Mouse (Mus musculus) thymus, postnatal 0 days (tissue): Measurements from ENCODE around the gene Fam81a. TPM values are rescaled to one million over a fixed set of nuclear protein-coding genes. Genes with fewer than 3 reads are reported as not detected.

Source experiments
- DNase-seq: peaks from one replicate; pipeline ENCODE4 v3.0.0-alpha.2; 2015; ENCODE audit warnings: low spot score
- polyA plus RNA-seq: library from polyadenylated mRNA; unstranded; fragments of >200 nt; fragmentation: Nextera tagmentation; extraction: Ambion mirVana; gene quantifications from 2 replicates; pipeline ENCODE4 v1.2.1, GENCODE M21; 2015

Gene Fam81a
- polyA plus RNA-seq, 1 experiment from 2014 or later = 0.33 TPM

- DNase-seq = no peak
These were observed 80.3 kb downstream of the Fam81a start for GRCm38 (mm10) chr9:70062012-70062411.

GRCm38 (mm10) chr9:70053411-70053810 is 88.9 kb downstream of the Fam81a start:
- DNase-seq = no peak

DNA sequence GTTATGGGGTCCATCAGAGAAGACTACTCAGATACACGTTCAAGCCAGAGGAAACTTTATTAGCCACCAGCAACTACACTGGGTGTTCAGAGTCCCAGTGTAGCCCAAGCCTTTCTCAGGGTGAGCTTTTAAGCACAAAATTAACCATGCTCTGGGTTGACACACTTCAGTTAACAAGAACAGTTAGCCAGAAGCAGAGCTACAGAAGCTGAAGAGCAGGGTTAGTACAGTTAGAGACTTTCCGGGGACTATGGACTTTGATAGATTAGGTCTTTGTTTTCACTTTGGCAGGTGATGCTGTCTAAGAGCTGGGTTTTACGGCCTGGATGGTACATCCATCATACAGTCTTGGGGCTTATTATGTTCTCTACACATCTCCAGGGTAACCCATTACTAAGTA is 89.6 kb downstream of the Fam81a start:
- no peak for DNase-seq

DNA sequence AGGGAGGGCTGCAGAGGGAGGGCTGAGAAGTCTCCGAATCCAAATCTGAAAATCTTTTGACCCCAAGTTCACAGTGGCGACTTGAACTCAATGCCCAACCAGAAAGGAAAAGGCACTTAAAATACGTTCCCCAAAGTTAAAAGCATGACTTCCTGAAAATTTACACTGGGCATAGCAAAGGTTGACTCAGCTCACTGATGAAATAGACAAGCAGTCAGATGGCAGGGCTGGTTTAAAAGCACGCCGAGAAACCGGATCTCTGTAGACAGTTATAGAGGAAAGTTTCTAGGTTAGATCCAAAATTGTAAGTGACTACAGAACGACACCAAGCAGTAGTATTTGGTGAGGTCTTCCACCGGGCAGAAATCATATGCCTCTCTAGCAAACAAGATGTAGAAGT is 92.5 kb downstream of the Fam81a start:
- no peak for DNase-seq

DNA sequence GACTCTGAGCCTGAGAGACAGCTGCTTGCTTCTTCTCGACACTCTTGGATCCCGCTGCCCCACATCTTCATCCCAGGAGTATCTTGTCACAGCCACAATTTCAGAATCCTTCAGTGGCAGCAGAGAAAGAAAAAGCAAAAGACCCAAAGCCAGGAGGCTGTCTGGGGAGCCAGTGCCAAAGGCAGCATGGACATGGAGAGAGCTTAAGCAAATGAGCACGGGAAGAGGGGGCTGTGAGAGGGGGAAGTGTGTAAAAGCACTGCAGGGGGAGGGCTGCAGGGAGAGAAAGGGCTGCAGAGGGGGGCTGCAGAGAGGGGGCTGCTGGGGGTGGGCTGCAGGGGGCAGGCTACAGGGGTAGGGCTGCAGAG is 93.0 kb downstream of the Fam81a start:
- no peak for DNase-seq

- DNase-seq = no peak
These were observed 93.5 kb downstream of the Fam81a start for GRCm38 (mm10) chr9:70048751-70049415.

DNA sequence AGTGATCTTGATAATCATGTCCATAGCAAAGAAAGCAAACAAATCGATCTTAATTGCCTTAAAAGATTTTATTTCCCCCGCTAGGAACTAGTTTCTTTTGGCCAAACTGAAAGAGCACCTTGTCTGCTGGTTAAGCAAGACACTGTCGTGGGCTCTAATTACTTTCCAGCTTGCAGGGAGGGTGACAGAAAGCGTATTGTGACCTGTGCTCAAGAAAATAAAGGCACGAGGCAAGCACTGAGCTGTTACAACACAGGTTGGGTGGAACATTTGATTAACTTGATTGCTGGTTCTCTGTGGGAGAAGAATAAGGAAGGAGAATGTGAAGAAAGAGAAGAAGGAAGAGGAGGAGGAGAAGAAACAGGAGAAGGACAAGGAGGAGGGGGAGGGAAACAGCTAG is 94.1 kb downstream of the Fam81a start:
- no peak for DNase-seq

DNA sequence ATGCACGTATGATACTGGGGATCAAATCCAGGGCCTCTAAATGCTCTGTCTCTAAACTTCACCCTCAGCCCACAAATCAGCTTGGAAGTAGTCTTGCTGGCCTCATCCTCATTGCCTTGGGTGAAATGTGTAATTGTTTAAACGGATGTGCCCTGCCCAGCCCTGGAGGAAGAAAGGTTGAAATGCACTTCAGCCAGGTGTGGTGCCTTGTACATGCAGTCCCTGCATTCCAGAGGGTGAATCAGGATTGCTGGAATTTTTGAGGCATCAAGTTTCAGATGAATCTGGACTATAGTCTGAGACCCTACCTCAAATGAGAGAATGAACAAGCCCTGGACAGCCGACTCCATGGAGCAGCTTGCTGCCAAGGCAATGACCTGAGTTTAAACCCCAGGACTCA is 94.5 kb downstream of the Fam81a start:
- no peak for DNase-seq

GRCm38 (mm10) chr9:70046255-70046654 is 96.1 kb downstream of the Fam81a start:
- DNase-seq = no peak

DNA sequence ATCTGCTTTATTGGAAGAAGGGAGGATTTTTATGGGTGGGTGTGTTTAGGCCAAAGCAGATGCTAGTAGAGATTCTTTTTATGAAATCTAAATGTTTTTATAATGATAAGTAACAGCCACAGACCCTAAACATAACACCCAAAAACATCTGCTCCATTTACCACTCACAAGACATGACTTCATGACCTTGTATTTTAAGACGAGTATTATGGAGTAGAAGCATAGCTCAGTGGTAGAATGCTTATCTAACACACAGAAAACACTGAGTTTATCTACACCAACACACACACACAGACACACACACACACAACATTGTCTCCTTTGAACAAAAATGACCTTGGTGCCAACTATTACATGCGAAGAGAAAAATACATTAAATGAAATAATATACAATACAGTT is 97.5 kb downstream of the Fam81a start:
- no peak for DNase-seq

DNA sequence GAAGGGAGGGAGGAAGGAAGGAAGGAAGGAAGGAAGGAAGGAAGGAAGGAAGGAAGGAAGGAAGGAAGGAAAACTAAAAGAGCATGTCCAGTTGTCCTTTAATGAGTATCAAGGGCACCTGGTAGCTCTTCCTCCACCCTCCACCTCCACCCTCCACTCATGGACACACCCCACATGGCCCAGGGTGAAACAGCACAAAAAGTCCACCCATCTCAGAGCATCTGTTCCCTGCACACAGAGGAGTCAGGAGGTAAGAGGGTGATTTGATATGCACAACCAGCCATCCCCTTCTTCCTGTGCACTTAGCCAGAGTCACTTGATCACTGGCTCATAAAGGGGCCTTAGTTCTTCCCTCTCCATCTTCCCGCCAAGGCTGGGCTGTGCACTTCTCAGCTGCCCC is 99.4 kb downstream of the Fam81a start:
- DNase-seq = no peak

- DNase-seq = no peak
These were observed 100.2 kb downstream of the Fam81a start for GRCm38 (mm10) chr9:70042137-70042536.

DNA sequence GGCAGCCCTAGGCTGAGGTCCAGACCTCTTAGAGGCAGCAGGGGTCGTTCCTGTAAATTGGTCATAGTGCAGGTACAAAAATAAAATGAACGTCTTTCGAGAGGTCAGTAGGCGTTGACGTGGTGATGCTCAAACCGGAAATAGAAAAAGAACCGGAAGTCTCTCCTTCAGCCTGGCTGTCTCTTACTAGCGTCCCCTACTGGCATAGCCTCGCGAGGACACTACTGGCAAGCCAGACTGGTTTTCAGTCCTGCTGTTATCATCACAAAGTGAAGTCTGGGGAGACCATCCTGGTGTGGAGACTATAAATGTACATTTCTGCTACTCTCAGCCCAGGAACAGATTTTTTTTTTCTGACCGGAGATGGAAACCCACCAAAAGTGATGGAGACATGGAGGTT is 101.8 kb downstream of the Fam81a start:
- DNase-seq = no peak

DNA sequence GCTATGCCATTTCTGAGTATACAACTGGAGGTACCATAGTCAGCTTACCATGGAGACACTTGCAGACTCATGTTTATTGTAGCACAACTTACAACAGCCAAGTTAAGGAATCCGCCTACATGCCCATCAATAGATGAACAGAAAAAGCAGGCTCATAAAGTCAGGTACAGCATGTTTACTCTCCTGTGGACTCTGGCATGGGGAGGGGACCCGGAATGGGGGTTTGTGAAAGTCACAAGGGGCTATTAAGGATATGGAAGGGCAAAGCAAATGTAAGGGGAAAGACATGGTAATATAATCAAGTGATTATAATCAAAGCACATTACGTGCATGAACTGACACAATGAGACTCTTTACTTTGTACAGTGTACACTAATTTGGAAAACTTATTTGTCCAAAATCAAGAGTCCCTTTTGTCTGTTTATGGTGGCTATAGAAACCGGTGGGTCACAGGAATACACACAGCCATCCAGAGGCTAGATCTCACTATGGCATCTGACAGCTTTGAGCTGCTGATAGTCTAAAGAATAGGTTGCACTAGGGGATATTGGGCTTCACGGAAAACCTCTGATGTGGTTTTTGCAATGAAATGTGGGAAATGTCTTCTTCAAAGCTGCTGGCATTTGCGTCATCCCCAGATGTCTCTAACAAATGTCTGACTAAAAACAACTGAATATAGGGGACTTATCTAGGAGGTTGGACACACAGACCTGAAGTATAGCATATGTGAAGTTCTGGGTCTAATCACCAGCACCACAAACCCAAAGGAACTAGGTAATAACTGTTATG is 102.6 kb downstream of the Fam81a start:
- peak; percentile 70 for DNase-seq

Other genes with a start within 250 kb of the Fam81a start
- gene Bnip2, start 153.1 kb downstream of the Fam81a start, polyA plus RNA-seq = 94.6 and 95.3 TPM in 2 replicates
- gene Gtf2a2, start 130.0 kb downstream of the Fam81a start, polyA plus RNA-seq = 256 and 279 TPM in 2 replicates
- gene Gcnt3, start 104.5 kb downstream of the Fam81a start, polyA plus RNA-seq = 0.08 and 0.10 TPM in 2 replicates
- gene Myo1e, start 64.8 kb upstream of the Fam81a start, polyA plus RNA-seq = 5.5 and 6.1 TPM in 2 replicates